Mouse (Mus musculus) megakaryocyte, embryonic 14.5 days (primary cell): ENCODE results near the gene Gpx3.

Experiments
- FLI1 ChIP-seq: IDR thresholded peaks from 2 replicates; pipeline ENCODE4 v1.6.1; 2012; ENCODE audit warnings: low read length, inconsistent platforms, mixed read lengths
- GATA1 ChIP-seq: IDR thresholded peaks from 3 replicates; pipeline ENCODE4 v1.6.1; 2012; ENCODE audit warnings: mixed read lengths, low read length, inconsistent platforms, borderline replicate concordance

GRCm38 (mm10) chr11:54907259-54907658 is 5.0 kb downstream of the Gpx3 start:
- no peak for TF ChIP-seq FLI1
- no peak for TF ChIP-seq GATA1
